Mouse (Mus musculus) intestine, embryonic 16.5 days (tissue): Measurements from ENCODE around the gene Olfr1293-ps. TPM values are rescaled to one million over a fixed set of nuclear protein-coding genes. Genes with fewer than 3 reads are reported as not detected.

Experiments
- ATAC-seq: fragments of 200-750 bp; cut with Nextera tagmentation; 2 replicates; pipeline ENCODE4 v1.8.0; 2017; ENCODE audit warnings: moderate TSS enrichment, moderate library complexity
- H3K27ac ChIP-seq: fragments of 300-500 bp; sonication (generic); 2 replicates; pipeline ENCODE4 v1.5.1; 2014; ENCODE audit warnings: mild to moderate bottlenecking, low read length
- H3K27me3 ChIP-seq: fragments of 300-500 bp; sonication (generic); replicated peaks from 2 replicates; pipeline ENCODE4 v1.6.1; 2014; ENCODE audit warnings: low read length, control low read depth, mixed read lengths; ENCODE audit not compliant: control insufficient read depth, insufficient read depth
- H3K36me3 ChIP-seq: fragments of 300-500 bp; sonication (generic); 2 replicates; pipeline ENCODE4 v1.6.1; 2014; ENCODE audit warnings: low read length, control low read depth; ENCODE audit not compliant: control insufficient read depth, insufficient read depth
- H3K4me1 ChIP-seq: fragments of 300-500 bp; sonication (generic); 2 replicates; pipeline ENCODE4 v1.6.1; 2014; ENCODE audit warnings: low read length, control low read depth, mixed read lengths; ENCODE audit not compliant: control insufficient read depth, insufficient read depth
- H3K4me2 ChIP-seq: fragments of 300-500 bp; sonication (generic); 2 replicates; pipeline ENCODE4 v1.6.1; 2014; ENCODE audit warnings: low read depth, low read length, control low read depth
- H3K4me3 ChIP-seq: fragments of 300-500 bp; sonication (generic); 2 replicates; pipeline ENCODE4 v1.5.1; 2014; ENCODE audit warnings: mild to moderate bottlenecking, low read length
- H3K9ac ChIP-seq: fragments of 300-500 bp; sonication (generic); 2 replicates; pipeline ENCODE4 v1.6.1; 2014; ENCODE audit warnings: low read depth, low read length
- H3K9me3 ChIP-seq: fragments of 300-500 bp; sonication (generic); 2 replicates; pipeline ENCODE4 v1.6.1; 2016; ENCODE audit warnings: low read length, control low read depth; ENCODE audit not compliant: control insufficient read depth
- WGBS: fragments of 180-500 bp; shearing (Covaris S2); extraction: QIAGEN DNeasy Blood & Tissue Kit; methylation state at CpG from one replicate; pipeline ENCODE4 v1.1.7; 2014; 5-methylcytosine and 5-hydroxymethylcytosine counted together
- polyA plus RNA-seq: library from polyadenylated mRNA; unstranded; fragments of >200 nt; fragmentation: Nextera tagmentation; extraction: Ambion mirVana; gene quantifications from 2 replicates; pipeline ENCODE4 v1.2.1, GENCODE M21; 2015

The Olfr1293-ps gene
- polyA plus RNA-seq, result not detected in 2 replicates

- Histone ChIP-seq H3K4me3 (no peak within 1 kb of the TSS), H3K4me1 (no peaks in the 10 kb centered on the region), H3K27me3 (no peaks in the 10 kb centered on the region), H3K4me2 (no peak within 1 kb of the TSS), H3K9me3 (no peaks in the 10 kb centered on the region), H3K27ac (no peak within 1 kb of the TSS), H3K9ac (no peak within 1 kb of the TSS), H3K36me3 (no peaks in the 10 kb centered on the region)
- 80% methylated on average over 1 of the region's 1 CpGs for WGBS
- ATAC-seq, result no peak
Observed at GRCm38 (mm10) chr2:111524903-111525302, at the start of gene Olfr1293-ps. TSS of gene Olfr1293-ps (plus strand) at chr2:111525203.

- H3K4me1 ChIP-seq, result no peaks in the 10 kb centered on the region
- no peaks in the 10 kb centered on the region for H3K9me3 ChIP-seq
- no peak within 1 kb of the TSS for H3K4me2 ChIP-seq
- no peak for ATAC-seq
- no peak within 1 kb of the TSS for H3K9ac ChIP-seq
- no peak within 1 kb of the TSS for H3K4me3 ChIP-seq
- H3K36me3 ChIP-seq, result no peaks in the 10 kb centered on the region
- 63% methylated on average over 1 of the region's 1 CpGs for WGBS
- H3K27me3 ChIP-seq, result no peaks in the 10 kb centered on the region
- H3K27ac ChIP-seq, result no peak within 1 kb of the TSS
Observed at GRCm38 (mm10) chr2:111480519-111480918, 44.5 kb upstream of the Olfr1293-ps start, which contains the start of gene Olfr1289. TSS of gene Olfr1289 (plus strand) at chr2:111480819.

- H3K27ac ChIP-seq, result no peak within 1 kb of the TSS
- no peaks in the 10 kb centered on the region for H3K36me3 ChIP-seq
- H3K27me3 ChIP-seq, result no peaks in the 10 kb centered on the region
- 73% methylated on average over 5 of the region's 5 CpGs for WGBS
- H3K9me3 ChIP-seq, result no peaks in the 10 kb centered on the region
- no peak within 1 kb of the TSS for H3K4me3 ChIP-seq
- no peak within 1 kb of the TSS for H3K9ac ChIP-seq
- H3K4me2 ChIP-seq, result no peak within 1 kb of the TSS
- ATAC-seq, result no peak
- H3K4me1 ChIP-seq, result no peaks in the 10 kb centered on the region
Observed at GRCm38 (mm10) chr2:111493729-111494128, 31.3 kb upstream of the Olfr1293-ps start, which contains the start of gene Olfr1290. TSS of gene Olfr1290 (minus strand) at chr2:111493829.

GRCm38 (mm10) chr2:111496880-111497279 is 28.1 kb upstream of the Olfr1293-ps start, which contains the start of gene Olfr1291-ps1:
TSS of gene Olfr1291-ps1 (plus strand) at chr2:111497180.
- Histone ChIP-seq H3K9me3 (no peaks in the 10 kb centered on the region), H3K4me1 (no peaks in the 10 kb centered on the region), H3K27me3 (no peaks in the 10 kb centered on the region), H3K9ac (no peak within 1 kb of the TSS), H3K36me3 (no peaks in the 10 kb centered on the region), H3K4me2 (no peak within 1 kb of the TSS), H3K27ac (no peak within 1 kb of the TSS), H3K4me3 (no peak within 1 kb of the TSS)
- WGBS, result 83% methylated on average over 3 of the region's 3 CpGs
- no peak for ATAC-seq

DNA sequence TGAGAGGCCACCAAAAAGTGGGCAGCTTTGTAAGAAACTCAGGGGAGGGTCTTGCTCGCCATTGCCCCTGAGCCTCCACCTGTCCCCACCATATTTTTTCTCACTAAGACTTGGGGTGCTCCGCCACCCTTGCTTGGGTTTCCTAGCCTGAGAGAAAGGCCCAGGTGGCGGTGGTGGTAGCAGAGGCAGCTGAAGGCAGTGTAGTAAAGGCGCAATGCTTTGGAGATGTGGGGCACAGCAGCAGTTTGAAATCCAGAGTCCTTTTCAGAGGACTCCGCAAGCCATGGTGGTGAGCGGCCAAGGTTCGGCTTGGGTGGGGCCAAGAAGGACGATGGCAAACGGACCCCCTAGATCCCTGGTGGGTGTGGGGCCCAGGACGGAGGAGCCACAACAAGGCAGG is 7.6 kb upstream of the Olfr1293-ps start:
- 88% methylated on average over 10 of the region's 10 CpGs for WGBS
- Histone ChIP-seq H3K4me1 (no peaks in the 10 kb centered on the region), H3K9me3 (peaks cover 3% of the 10 kb centered on the region; the same call in 1 of the 2 replicates), H3K27me3 (no peaks in the 10 kb centered on the region), H3K9ac (no peak overlapping the region), H3K4me3 (no peak overlapping the region), H3K36me3 (no peaks in the 10 kb centered on the region), H3K4me2 (no peak overlapping the region), H3K27ac (no peak overlapping the region)
- no peak for ATAC-seq

DNA sequence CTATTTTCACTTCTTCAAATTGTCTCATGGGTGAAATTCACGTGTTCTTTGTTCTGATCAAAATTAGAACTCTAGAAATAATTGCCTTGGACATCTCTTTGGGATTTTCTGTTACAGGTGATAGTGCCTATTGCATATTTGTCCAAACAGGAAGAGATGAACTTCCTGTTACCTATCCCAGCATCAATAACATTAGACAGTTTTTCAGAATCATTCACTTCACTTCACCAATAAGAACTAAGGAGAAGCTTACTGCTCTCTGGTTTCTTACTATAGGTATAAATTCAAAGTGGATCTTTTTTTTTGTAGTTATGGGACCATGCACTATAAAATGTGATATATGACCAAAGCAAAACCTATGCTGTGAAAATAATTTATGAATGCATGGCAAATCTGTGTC is 15.2 kb downstream of the Olfr1293-ps start, which contains the start of gene Olfr1294:
Gene Olfr1294 (minus strand): TSS at position 101 of the 400 bp plus-strand sequence.
- WGBS, result 58% methylated on average over 1 of the region's 1 CpGs
- Histone ChIP-seq H3K9me3 (no peaks in the 10 kb centered on the region), H3K36me3 (no peaks in the 10 kb centered on the region), H3K4me2 (no peak within 1 kb of the TSS), H3K9ac (no peak within 1 kb of the TSS), H3K27ac (no peak within 1 kb of the TSS), H3K4me3 (no peak within 1 kb of the TSS), H3K4me1 (no peaks in the 10 kb centered on the region), H3K27me3 (no peaks in the 10 kb centered on the region)
- no peak for ATAC-seq

GRCm38 (mm10) chr2:111569581-111569980 is 44.6 kb downstream of the Olfr1293-ps start, which contains the start of gene Olfr1295:
TSS of gene Olfr1295 (minus strand) at chr2:111569681.
- Histone ChIP-seq H3K4me3 (no peak within 1 kb of the TSS), H3K36me3 (no peaks in the 10 kb centered on the region), H3K9ac (no peak within 1 kb of the TSS), H3K27me3 (no peaks in the 10 kb centered on the region), H3K27ac (no peak within 1 kb of the TSS), H3K4me1 (no peaks in the 10 kb centered on the region), H3K4me2 (no peak within 1 kb of the TSS), H3K9me3 (no peaks in the 10 kb centered on the region)
- ATAC-seq, result no peak

Other genes with a start within 250 kb of the Olfr1293-ps start
- not detected in 2 replicates for gene Olfr1278, start 235.1 kb upstream of the Olfr1293-ps start, polyA plus RNA-seq
- gene Olfr1279, start 224.6 kb upstream of the Olfr1293-ps start, polyA plus RNA-seq, result not detected in 2 replicates
- gene Olfr1280, start 211.2 kb upstream of the Olfr1293-ps start, polyA plus RNA-seq, result not detected in 2 replicates
- not detected in 2 replicates for gene Olfr1281, start 198.7 kb upstream of the Olfr1293-ps start, polyA plus RNA-seq
- not detected in 2 replicates for gene Olfr1282, start 189.1 kb upstream of the Olfr1293-ps start, polyA plus RNA-seq
- not detected in 2 replicates for gene Olfr1283, start 158.4 kb upstream of the Olfr1293-ps start, polyA plus RNA-seq
- gene Olfr1284, start 149.7 kb upstream of the Olfr1293-ps start, polyA plus RNA-seq, result not detected in 2 replicates
- gene Olfr1286, start 102.1 kb upstream of the Olfr1293-ps start, polyA plus RNA-seq, result not detected in 2 replicates
- not detected in 2 replicates for gene Olfr1287, start 76.1 kb upstream of the Olfr1293-ps start, polyA plus RNA-seq
- gene Olfr1288, start 51.1 kb upstream of the Olfr1293-ps start, polyA plus RNA-seq, result not detected in 2 replicates
- not detected in 2 replicates for gene Olfr1289, start 44.4 kb upstream of the Olfr1293-ps start, polyA plus RNA-seq
- not detected in 2 replicates for gene Olfr1290, start 31.4 kb upstream of the Olfr1293-ps start, polyA plus RNA-seq
- gene Olfr1291-ps1, start 28.0 kb upstream of the Olfr1293-ps start, polyA plus RNA-seq, result not detected in 2 replicates
- gene Olfr1294, start 15.1 kb downstream of the Olfr1293-ps start, polyA plus RNA-seq, result not detected in 2 replicates
- gene Olfr1295, start 44.5 kb downstream of the Olfr1293-ps start, polyA plus RNA-seq, result not detected in 2 replicates
- not detected in 2 replicates for gene Olfr1297, start 101.3 kb downstream of the Olfr1293-ps start, polyA plus RNA-seq
- gene Olfr1298, start 124.0 kb downstream of the Olfr1293-ps start, polyA plus RNA-seq, result not detected in 2 replicates
- not detected in 2 replicates for gene Olfr1299, start 136.2 kb downstream of the Olfr1293-ps start, polyA plus RNA-seq
- gene Olfr1301, start 225.8 kb downstream of the Olfr1293-ps start, polyA plus RNA-seq, result not detected in 2 replicates